Mouse (Mus musculus): ENCODE measurements at regions not wholly inside any gene's neighbourhood (a gene's known extent, or its start where the extent isn't known, plus 50 kb on each side); places are given as distances from the start of the nearest gene placed in this dataset.
A peak's percentile ranks its signal among the peaks of the same experiment; 100 is the strongest.

DNA sequence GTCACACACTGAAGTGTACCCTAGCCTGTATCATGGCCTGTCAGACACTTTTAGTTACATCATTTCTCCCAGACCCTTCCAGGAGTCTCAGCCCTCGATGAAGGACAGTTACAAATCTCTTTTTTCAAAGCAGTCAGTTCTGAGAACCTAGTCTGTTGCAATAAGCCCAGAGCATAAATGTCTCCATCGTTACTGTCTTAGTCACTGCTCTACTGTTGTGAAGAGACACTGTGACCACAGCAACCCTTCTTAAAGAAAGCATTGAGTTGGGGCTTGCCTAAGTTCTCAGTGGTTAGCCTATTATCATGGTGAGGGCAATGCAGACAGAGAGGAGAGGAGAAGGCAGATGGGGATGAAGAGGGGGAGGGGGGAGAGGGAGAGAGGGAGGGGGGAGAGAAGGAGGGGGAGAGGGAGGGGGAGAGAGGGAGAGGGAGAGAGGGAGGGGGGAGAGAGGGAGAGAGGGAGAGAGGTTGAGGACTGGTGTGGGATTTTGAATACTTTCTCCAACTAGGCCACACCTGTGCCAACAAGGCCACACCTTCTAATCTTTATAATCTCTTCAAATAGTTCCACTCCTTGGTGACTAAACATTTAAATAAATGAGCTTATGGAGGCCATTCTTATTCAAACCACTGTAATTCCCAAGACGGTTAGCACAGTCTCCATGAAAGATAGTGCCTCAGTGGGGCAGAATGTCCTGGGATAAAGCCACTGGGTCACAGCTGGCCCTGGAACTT lies 259.4 kb downstream of the Kcnrg start:
- WGBS = 51% methylated on average over 3 of the region's 3 CpGs

DNA sequence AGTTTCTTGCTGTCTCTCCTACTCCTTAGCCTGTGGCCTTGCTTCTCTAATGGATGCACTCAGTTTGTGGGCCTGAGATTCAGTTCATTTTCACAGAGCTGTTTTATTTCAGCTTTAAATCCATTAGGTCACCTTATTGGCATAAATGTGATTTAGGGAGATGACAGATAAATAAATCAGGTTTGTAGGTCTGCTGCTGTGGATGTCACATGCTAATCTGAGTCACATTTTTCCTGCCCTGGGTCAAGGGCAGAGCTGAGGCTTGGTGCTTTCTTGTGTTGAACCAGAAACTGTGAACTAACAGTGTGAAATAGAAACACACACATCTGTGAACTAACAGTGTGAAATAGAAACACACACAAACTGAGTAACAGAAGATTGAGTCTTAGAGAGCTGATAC lies 266.9 kb downstream of the Kcnrg start:
- H3K4me3 ChIP-seq (replicated peaks) = no peak overlapping the region

More for the DNA sequence above, 259.4 kb downstream of the Kcnrg start:
- Histone ChIP-seq H3K27ac (replicated peaks) (no peak overlapping the region), H3K4me2 (replicated peaks) (no peak overlapping the region), H3K9ac (no peak overlapping the region), H3K27me3 (no peaks in the 10 kb centered on the region), H3K36me3 (no peaks in the 10 kb centered on the region), H3K4me1 (no peaks in the 10 kb centered on the region), H3K9me3 (replicated peaks) (no peaks in the 10 kb centered on the region), H3K4me3 (replicated peaks) (no peak overlapping the region)
- ATAC-seq (ENCODE audit: insufficient number of reproducible peaks, low FRiP score, low TSS enrichment, low read depth) = no peak

DNA sequence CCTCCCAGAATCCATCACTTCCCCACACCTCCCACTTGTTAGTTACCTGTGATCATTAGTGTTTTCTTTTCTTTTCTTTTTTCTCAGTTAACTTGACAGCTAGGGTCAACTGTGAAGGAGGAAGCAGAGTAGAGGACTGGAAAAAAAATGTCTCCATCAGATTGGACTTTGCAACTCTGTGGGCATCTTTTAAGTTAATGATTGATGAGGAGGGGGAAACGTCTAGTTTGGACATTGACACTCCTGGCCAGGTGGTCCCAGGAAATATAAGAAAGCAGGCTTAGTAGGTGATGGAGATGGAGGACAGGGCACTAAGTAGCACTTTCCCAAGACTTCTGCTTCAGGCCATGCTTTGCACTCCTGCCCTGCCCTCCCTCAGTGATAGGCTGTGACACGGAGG lies 272.2 kb downstream of the Kcnrg start:
- Histone ChIP-seq H3K27me3 (no peaks in the 10 kb centered on the region), H3K4me1 (peaks cover 8% of the 10 kb centered on the region), H3K4me3 (replicated peaks) (no peak overlapping the region), H3K36me3 (no peaks in the 10 kb centered on the region), H3K27ac (replicated peaks) (no peak overlapping the region), H3K9me3 (replicated peaks) (no peaks in the 10 kb centered on the region), H3K4me2 (replicated peaks) (no peak overlapping the region), H3K9ac (no peak overlapping the region)
- ATAC-seq (ENCODE audit: insufficient number of reproducible peaks, low FRiP score, low TSS enrichment, low read depth) = no peak
- WGBS = 64% methylated on average over 2 of the region's 2 CpGs

More for the DNA sequence above, 266.9 kb downstream of the Kcnrg start:
- Histone ChIP-seq H3K27me3 (no peaks in the 10 kb centered on the region), H3K9me3 (replicated peaks) (no peaks in the 10 kb centered on the region), H3K27ac (replicated peaks) (no peak overlapping the region), H3K4me2 (replicated peaks) (no peak overlapping the region), H3K36me3 (no peaks in the 10 kb centered on the region), H3K9ac (no peak overlapping the region), H3K4me1 (no peaks in the 10 kb centered on the region)
- ATAC-seq (ENCODE audit: insufficient number of reproducible peaks, low FRiP score, low TSS enrichment, low read depth) = no peak

DNA sequence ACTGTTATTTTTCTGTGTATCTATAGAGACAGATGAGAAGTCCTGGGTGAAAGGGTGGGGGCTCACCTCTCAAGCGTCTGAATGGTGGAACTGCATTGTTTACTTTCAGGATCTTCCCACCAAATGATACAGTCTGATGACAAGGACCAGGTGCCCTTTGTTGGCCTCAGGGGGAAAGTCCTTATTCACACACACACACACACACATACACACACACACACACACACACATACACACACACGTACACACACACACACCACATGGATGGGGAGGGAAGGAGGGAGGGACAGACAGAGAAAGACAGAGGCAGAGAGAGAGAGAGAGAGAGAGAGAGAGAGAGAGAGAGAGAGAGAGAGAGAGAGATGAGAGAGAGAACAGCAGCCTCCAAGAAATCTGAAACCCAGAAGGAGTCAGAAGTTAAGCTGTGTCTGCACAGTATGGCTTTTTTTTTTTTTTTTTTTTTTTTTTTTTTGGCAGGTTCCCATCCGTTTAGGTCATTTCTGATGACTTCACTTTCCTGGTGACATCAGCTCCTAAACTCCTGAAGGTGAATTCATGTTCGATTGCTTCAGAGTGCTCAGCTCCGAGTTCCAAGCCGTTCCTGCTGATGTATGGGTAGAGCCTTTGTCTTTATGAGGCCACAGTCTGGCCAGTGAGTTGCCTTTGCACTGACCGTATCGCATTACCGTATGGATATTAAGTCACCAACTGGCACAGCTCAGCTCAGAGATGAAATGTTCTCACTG lies 273.4 kb downstream of the Kcnrg start:
- H3K9ac ChIP-seq = no peak overlapping the region
- H3K9me3 ChIP-seq (replicated peaks) = no peaks in the 10 kb centered on the region
- H3K4me1 ChIP-seq = peaks cover 8% of the 10 kb centered on the region
- 29% methylated on average over 9 of the region's 9 CpGs for WGBS
- ATAC-seq (ENCODE audit: insufficient number of reproducible peaks, low FRiP score, low TSS enrichment, low read depth) = peak; percentile 7; the same call in 1 of the 2 replicates
- H3K27ac ChIP-seq (replicated peaks) = peak overlapping the region; percentile 28; the same call in 1 of the 2 replicates
- H3K4me3 ChIP-seq (replicated peaks) = no peak overlapping the region
- no peaks in the 10 kb centered on the region for H3K36me3 ChIP-seq
- H3K4me2 ChIP-seq (replicated peaks) = no peak overlapping the region
- no peaks in the 10 kb centered on the region for H3K27me3 ChIP-seq

DNA sequence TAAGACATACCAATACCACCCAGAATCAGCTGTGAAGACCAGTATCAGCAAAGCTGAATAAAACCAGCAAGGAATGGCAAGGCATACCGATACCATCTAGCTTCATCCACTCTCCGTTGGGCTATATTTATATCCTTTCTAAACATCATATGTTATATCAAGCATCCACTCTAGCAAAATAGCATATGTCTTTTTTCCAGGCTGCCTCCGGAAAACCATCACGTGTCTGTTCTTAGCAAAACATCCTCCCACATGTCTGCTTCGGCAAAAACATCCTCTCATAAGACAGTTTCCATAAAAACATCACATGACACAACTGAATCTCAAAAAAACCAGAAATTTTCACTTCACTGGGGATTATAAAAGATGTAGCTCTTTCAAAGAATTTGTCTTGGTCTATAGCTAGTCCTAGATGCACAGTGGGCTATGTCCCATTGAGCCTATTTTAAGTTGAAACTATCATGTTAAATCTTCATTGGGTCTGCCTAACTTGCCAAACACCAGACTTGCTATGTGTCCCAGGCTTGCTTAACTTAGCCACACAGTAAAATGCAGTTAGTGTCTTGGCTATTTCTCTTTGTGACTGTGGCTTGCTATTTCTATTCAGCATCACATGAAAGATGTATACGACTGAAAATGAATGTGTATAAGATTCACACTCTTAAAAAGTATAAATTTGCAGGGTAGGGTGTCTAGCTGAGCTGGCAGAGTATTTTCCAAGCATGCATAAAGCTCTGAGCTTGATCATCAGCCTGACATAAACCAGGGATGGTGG lies 278.2 kb downstream of the Kcnrg start:
- Histone ChIP-seq H3K27me3 (no peaks in the 10 kb centered on the region), H3K36me3 (no peaks in the 10 kb centered on the region), H3K9ac (no peak overlapping the region), H3K27ac (replicated peaks) (no peak overlapping the region), H3K4me2 (replicated peaks) (no peak overlapping the region), H3K4me1 (peaks cover 4% of the 10 kb centered on the region), H3K4me3 (replicated peaks) (no peak overlapping the region), H3K9me3 (replicated peaks) (no peaks in the 10 kb centered on the region)
- WGBS = 79% methylated on average over 6 of the region's 6 CpGs
- no peak for ATAC-seq (ENCODE audit: insufficient number of reproducible peaks, low FRiP score, low TSS enrichment, low read depth)

DNA sequence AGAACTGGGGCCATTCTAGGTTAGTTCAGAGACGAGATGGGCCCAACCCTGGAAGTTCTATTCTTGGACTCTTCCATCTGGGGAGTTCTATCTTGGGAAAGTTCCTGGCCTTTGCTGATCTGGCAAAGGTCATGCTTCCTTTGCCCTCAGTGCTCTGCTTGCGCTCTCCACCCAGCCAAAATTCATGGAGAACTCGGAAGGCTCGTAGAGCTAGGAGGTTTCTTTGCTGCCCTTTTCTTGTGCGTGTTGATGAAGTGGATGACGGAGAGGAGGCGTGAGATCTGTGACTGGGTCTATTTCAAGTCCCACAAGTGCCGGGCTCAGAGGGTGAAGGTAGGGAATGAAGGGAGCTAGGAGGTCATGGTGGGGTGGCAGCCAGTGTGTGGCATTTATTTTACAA lies 282.4 kb downstream of the Kcnrg start:
- H3K4me1 ChIP-seq = peaks cover 5% of the 10 kb centered on the region; the same call in 1 of the 2 replicates
- H3K27ac ChIP-seq (replicated peaks) = no peak overlapping the region
- no peak overlapping the region for H3K4me2 ChIP-seq (replicated peaks)
- H3K27me3 ChIP-seq = no peaks in the 10 kb centered on the region
- no peak overlapping the region for H3K9ac ChIP-seq
- H3K36me3 ChIP-seq = no peaks in the 10 kb centered on the region
- H3K4me3 ChIP-seq (replicated peaks) = no peak overlapping the region
- WGBS = 85% methylated on average over 8 of the region's 8 CpGs
- ATAC-seq (ENCODE audit: insufficient number of reproducible peaks, low FRiP score, low TSS enrichment, low read depth) = no peak
- H3K9me3 ChIP-seq (replicated peaks) = no peaks in the 10 kb centered on the region

DNA sequence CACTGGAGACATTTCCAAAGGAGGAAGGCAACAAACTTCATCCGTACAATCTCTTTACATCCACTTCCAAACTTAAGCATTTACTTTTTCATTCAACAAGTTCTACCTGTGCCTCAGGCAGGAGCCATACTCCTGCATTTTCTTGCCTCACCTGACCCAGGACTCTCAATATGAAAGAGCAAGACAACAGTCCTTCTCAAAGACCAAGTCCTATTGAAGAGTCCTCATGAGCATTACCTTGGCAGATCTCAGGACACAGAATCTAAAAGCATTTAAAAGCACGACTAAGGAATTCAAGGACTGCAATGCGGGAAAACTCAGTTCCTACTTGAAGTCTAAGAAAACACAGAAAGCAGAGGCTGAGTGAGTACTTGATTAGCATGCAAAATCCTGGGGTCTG lies 286.5 kb downstream of the Kcnrg start:
- Histone ChIP-seq H3K36me3 (no peaks in the 10 kb centered on the region), H3K4me3 (replicated peaks) (no peak overlapping the region), H3K27me3 (no peaks in the 10 kb centered on the region), H3K27ac (replicated peaks) (no peak overlapping the region), H3K9me3 (replicated peaks) (no peaks in the 10 kb centered on the region), H3K4me1 (peaks cover 5% of the 10 kb centered on the region; the same call in 1 of the 2 replicates), H3K4me2 (replicated peaks) (no peak overlapping the region), H3K9ac (no peak overlapping the region)
- ATAC-seq (ENCODE audit: insufficient number of reproducible peaks, low FRiP score, low TSS enrichment, low read depth) = no peak
- WGBS = 60% methylated on average over 3 of the region's 3 CpGs

DNA sequence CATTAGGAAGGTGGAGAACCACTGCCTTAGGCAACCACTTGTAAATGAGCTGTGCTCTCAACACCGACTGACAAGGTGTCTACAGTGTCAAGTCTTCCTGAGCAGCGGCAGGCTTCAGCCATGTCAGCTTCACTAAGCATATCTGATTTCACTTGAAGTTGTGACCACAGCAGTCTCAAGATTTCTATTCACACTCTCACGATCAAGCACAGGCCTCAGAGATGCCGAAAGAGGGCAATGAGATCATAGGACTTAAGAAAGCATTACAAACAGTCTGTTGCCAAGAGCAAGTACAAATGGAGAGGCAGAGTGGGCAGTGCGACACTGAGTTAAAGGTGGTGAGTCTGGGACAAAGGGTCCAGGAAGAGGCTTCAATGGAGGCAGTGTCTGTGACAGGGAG lies 289.6 kb downstream of the Kcnrg start:
- H3K4me1 ChIP-seq = no peaks in the 10 kb centered on the region
- H3K27ac ChIP-seq (replicated peaks) = no peak overlapping the region
- H3K9me3 ChIP-seq (replicated peaks) = no peaks in the 10 kb centered on the region
- H3K9ac ChIP-seq = no peak overlapping the region
- H3K4me3 ChIP-seq (replicated peaks) = no peak overlapping the region
- WGBS = 61% methylated on average over 5 of the region's 5 CpGs
- no peak overlapping the region for H3K4me2 ChIP-seq (replicated peaks)
- H3K36me3 ChIP-seq = no peaks in the 10 kb centered on the region
- ATAC-seq (ENCODE audit: insufficient number of reproducible peaks, low FRiP score, low TSS enrichment, low read depth) = no peak
- no peaks in the 10 kb centered on the region for H3K27me3 ChIP-seq

DNA sequence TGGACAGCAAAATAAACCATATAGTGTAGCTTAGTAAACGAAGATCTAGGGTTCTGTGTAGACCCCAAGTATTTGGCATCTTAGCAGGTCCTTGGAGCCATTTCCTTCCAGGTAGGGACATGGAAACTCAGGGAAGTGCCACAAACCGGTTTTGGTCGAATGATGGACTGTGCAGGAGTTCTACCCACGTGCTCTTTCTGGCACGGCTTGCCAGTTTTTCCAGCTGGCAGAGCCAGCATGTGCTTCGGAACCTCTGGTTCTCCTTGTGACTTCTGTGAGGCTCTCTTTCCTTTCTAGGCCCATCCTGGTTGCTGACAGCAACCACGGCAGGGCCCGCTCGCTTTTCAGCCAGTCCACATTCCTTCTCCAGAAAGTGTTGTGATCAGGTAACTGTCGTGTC lies 291.4 kb downstream of the Kcnrg start:
- 68% methylated on average over 10 of the region's 10 CpGs for WGBS
- no peak overlapping the region for H3K9ac ChIP-seq
- no peak for ATAC-seq (ENCODE audit: insufficient number of reproducible peaks, low FRiP score, low TSS enrichment, low read depth)
- H3K4me2 ChIP-seq (replicated peaks) = no peak overlapping the region
- H3K4me1 ChIP-seq = no peaks in the 10 kb centered on the region
- H3K9me3 ChIP-seq (replicated peaks) = no peaks in the 10 kb centered on the region
- no peaks in the 10 kb centered on the region for H3K27me3 ChIP-seq
- H3K27ac ChIP-seq (replicated peaks) = no peak overlapping the region
- no peak overlapping the region for H3K4me3 ChIP-seq (replicated peaks)
- H3K36me3 ChIP-seq = no peaks in the 10 kb centered on the region

DNA sequence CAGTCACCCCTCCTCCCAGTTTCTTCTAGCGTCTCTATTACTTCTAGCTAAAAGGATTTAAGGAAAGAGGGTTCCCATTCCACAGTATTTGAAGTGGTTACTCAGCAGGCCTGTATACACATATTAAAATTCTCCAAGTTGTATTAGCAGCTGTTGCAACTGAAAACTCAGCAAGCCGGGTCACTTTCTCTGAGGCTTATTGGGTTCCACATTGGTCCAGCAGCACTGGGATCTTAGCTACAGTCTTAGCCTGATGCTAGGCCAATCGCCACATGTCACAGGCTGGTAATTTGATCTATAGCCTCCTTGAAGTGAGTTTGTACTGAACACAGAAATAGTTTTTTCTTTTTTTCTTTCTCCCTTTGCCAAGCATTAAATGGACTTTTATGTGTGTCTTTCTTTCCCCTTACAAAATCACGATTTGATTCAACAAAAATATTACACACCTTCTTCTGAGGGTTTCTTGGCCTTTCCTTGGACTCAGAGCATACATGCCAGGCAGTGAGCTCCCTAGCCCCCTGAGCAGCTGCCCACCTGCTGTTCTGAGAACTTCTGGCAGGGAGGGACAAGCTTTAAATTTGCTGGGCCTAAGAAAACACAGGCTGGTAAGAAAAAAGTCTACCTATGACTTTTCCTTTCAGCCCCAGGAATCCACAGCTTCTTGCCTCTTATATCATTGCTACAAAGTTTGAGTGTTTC lies 297.3 kb downstream of the Kcnrg start:
- no peak for ATAC-seq (ENCODE audit: insufficient number of reproducible peaks, low FRiP score, low TSS enrichment, low read depth)
- H3K27ac ChIP-seq (replicated peaks) = no peak overlapping the region

DNA sequence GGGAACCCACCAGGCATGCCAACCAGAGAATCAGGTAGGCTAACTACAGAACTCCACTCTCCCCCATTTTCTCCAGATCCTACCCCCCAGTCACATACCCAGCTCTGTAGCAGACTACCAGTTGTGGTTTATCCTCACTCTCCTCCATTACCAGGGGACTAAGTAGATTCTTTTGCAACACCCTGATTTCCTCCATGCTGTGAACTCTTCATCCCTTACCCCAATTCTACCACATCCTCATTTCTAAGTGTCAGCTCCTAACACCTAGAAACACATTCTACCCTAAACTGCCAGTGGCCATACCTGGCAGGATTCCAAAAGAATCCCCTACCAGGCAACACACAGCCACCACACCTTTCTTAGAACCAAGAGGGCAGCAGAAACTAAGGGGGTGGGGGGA lies 310.9 kb downstream of the Kcnrg start:
- H3K9me3 ChIP-seq (replicated peaks) = no peaks in the 10 kb centered on the region
- no peak overlapping the region for H3K4me3 ChIP-seq (replicated peaks)
- no peak for ATAC-seq (ENCODE audit: insufficient number of reproducible peaks, low FRiP score, low TSS enrichment, low read depth)
- H3K4me1 ChIP-seq = no peaks in the 10 kb centered on the region
- no peaks in the 10 kb centered on the region for H3K27me3 ChIP-seq
- H3K4me2 ChIP-seq (replicated peaks) = no peak overlapping the region
- no peak overlapping the region for H3K9ac ChIP-seq
- H3K27ac ChIP-seq (replicated peaks) = no peak overlapping the region
- no peaks in the 10 kb centered on the region for H3K36me3 ChIP-seq

More for the DNA sequence above, 297.3 kb downstream of the Kcnrg start:
- H3K27me3 ChIP-seq = no peaks in the 10 kb centered on the region
- no peaks in the 10 kb centered on the region for H3K9me3 ChIP-seq (replicated peaks)
- H3K4me1 ChIP-seq = no peaks in the 10 kb centered on the region
- H3K9ac ChIP-seq = no peak overlapping the region
- WGBS = 43% methylated on average over 4 of the region's 4 CpGs
- no peaks in the 10 kb centered on the region for H3K36me3 ChIP-seq
- H3K4me2 ChIP-seq (replicated peaks) = no peak overlapping the region
- H3K4me3 ChIP-seq (replicated peaks) = no peak overlapping the region
